Mouse (Mus musculus) liver, adult 2 months (tissue): ENCODE data around the gene Dscaml1. TPM values are rescaled to one million over a fixed set of nuclear protein-coding genes. Genes with fewer than 3 reads are reported as not detected.
A peak's percentile ranks its signal among the peaks of the same experiment; 100 is the strongest.

Experiments
- DNase-seq: peaks from one replicate; pipeline ENCODE4 v3.0.0-alpha.2; 2011; ENCODE audit warnings: low read depth, low spot score; ENCODE audit errors: extremely low read depth
- H3K27ac ChIP-seq: fragments of 200-500 bp; replicated peaks from 2 replicates; pipeline ENCODE4 v1.5.1; 2012; ENCODE audit warnings: low read depth, mild to moderate bottlenecking, control low read depth, inconsistent platforms, low read length; ENCODE audit not compliant: insufficient read depth
- H3K27me3 ChIP-seq: fragments of 200-500 bp; 2 replicates; pipeline ENCODE4 v1.6.1; 2012; ENCODE audit warnings: mild to moderate bottlenecking, moderate library complexity, low read length, inconsistent platforms; ENCODE audit not compliant: control insufficient read depth, insufficient read depth
- H3K36me3 ChIP-seq: fragments of 200-500 bp; 2 replicates; pipeline ENCODE4 v1.6.1; 2012; ENCODE audit warnings: low read length, inconsistent platforms; ENCODE audit not compliant: control insufficient read depth, insufficient read depth
- H3K4me1 ChIP-seq: fragments of 200-500 bp; 2 replicates; pipeline ENCODE4 v1.6.1; 2011; ENCODE audit warnings: low read length; ENCODE audit not compliant: control insufficient read depth, insufficient read depth
- H3K4me3 ChIP-seq: fragments of 200-500 bp; 2 replicates; pipeline ENCODE4 v1.5.1; 2011; ENCODE audit warnings: low read depth, mild to moderate bottlenecking, control low read depth, low read length, moderate library complexity; ENCODE audit not compliant: insufficient read depth
- H3K79me2 ChIP-seq: fragments of 200-500 bp; 2 replicates; pipeline ENCODE4 v1.6.1; 2012; ENCODE audit warnings: inconsistent platforms, mild to moderate bottlenecking, low read length, moderate library complexity; ENCODE audit not compliant: control insufficient read depth, insufficient read depth
- H3K9ac ChIP-seq: fragments of 200-500 bp; 2 replicates; pipeline ENCODE4 v1.6.1; 2012; ENCODE audit warnings: low read depth, mild to moderate bottlenecking, control low read depth, inconsistent platforms, low read length
- CTCF ChIP-seq: fragments of 200-500 bp; IDR thresholded peaks from 2 replicates; pipeline ENCODE4 v1.5.1; 2011; ENCODE audit warnings: low read depth, low read length, control low read depth
- POLR2A ChIP-seq: fragments of 200-500 bp; IDR thresholded peaks from 2 replicates; pipeline ENCODE4 v1.6.1; 2011; ENCODE audit warnings: low read length, control low read depth; ENCODE audit not compliant: insufficient read depth; ENCODE audit errors: extremely low read depth
- WGBS: fragments of 180-500 bp; shearing (Covaris S2); methylation state at CpG from one replicate; pipeline ENCODE4 v1.1.7; 2018; 5-methylcytosine and 5-hydroxymethylcytosine counted together
- polyA plus RNA-seq: library from polyadenylated mRNA; depleted of rRNA; stranded (reverse); fragments of >200 nt; gene quantifications from 2 replicates; pipeline ENCODE4 v1.2.3, GENCODE M21; 2012
- total RNA-seq: library from RNA; depleted of rRNA; stranded (reverse); fragments of >200 nt; gene quantifications from 2 replicates; pipeline ENCODE4 v1.2.3, GENCODE M21; 2014

Dscaml1 gene
- total and polyA plus RNA-seq, 2 experiments = 0.09 to 0.13 TPM

- H3K27ac ChIP-seq = no peak overlapping the region
- no peaks in the 10 kb centered on the region for H3K4me1 ChIP-seq
- H3K4me3 ChIP-seq = no peak overlapping the region
- H3K36me3 ChIP-seq = no peaks in the 10 kb centered on the region
- TF ChIP-seq CTCF (peak; percentile 54; the same call in 1 of the 2 replicates), POLR2A (no peak)
- WGBS = 62% methylated on average over 3 of the region's 3 CpGs
- DNase-seq = peak; percentile 19
- no peaks in the 10 kb centered on the region for H3K27me3 ChIP-seq
- no peak overlapping the region for H3K9ac ChIP-seq
- H3K79me2 ChIP-seq = no peaks in the 10 kb centered on the region
These were observed 163.4 kb downstream of the Dscaml1 start for GRCm38 (mm10) chr9:45589867-45590266.

GRCm38 (mm10) chr9:45591061-45591460 is 164.6 kb downstream of the Dscaml1 start:
- no peak overlapping the region for H3K4me3 ChIP-seq
- no peaks in the 10 kb centered on the region for H3K79me2 ChIP-seq
- WGBS = 90% methylated on average over 2 of the region's 2 CpGs
- H3K27me3 ChIP-seq = no peaks in the 10 kb centered on the region
- H3K36me3 ChIP-seq = no peaks in the 10 kb centered on the region
- H3K4me1 ChIP-seq = no peaks in the 10 kb centered on the region
- no peak overlapping the region for H3K9ac ChIP-seq
- DNase-seq = no peak
- H3K27ac ChIP-seq = no peak overlapping the region
- TF ChIP-seq POLR2A = no peak
- TF ChIP-seq CTCF = no peak

- Histone ChIP-seq H3K79me2 (no peaks in the 10 kb centered on the region), H3K27ac (no peak overlapping the region), H3K4me1 (no peaks in the 10 kb centered on the region), H3K27me3 (no peaks in the 10 kb centered on the region), H3K4me3 (no peak overlapping the region), H3K9ac (no peak overlapping the region), H3K36me3 (no peaks in the 10 kb centered on the region)
- TF ChIP-seq CTCF = no peak
- no peak for TF ChIP-seq POLR2A
- 74% methylated on average over 9 of the region's 9 CpGs for WGBS
- DNase-seq = no peak
These were observed 165.9 kb downstream of the Dscaml1 start for GRCm38 (mm10) chr9:45592374-45592773.

GRCm38 (mm10) chr9:45598117-45598516 is 171.7 kb downstream of the Dscaml1 start:
- Histone ChIP-seq H3K27ac (no peak overlapping the region), H3K79me2 (no peaks in the 10 kb centered on the region), H3K9ac (no peak overlapping the region), H3K36me3 (no peaks in the 10 kb centered on the region), H3K27me3 (no peaks in the 10 kb centered on the region), H3K4me3 (no peak overlapping the region), H3K4me1 (no peaks in the 10 kb centered on the region)
- WGBS = 73% methylated on average over 5 of the region's 5 CpGs
- no peak for TF ChIP-seq CTCF
- TF ChIP-seq POLR2A = no peak
- DNase-seq = no peak

- no peaks in the 10 kb centered on the region for H3K4me1 ChIP-seq
- no peak overlapping the region for H3K4me3 ChIP-seq
- no peaks in the 10 kb centered on the region for H3K27me3 ChIP-seq
- TF ChIP-seq CTCF (no peak), POLR2A (no peak)
- WGBS = 56% methylated on average over 4 of the region's 4 CpGs
- no peak overlapping the region for H3K9ac ChIP-seq
- no peak overlapping the region for H3K27ac ChIP-seq
- no peaks in the 10 kb centered on the region for H3K36me3 ChIP-seq
- no peaks in the 10 kb centered on the region for H3K79me2 ChIP-seq
- no peak for DNase-seq
These were observed 172.9 kb downstream of the Dscaml1 start for GRCm38 (mm10) chr9:45599377-45599776.

GRCm38 (mm10) chr9:45607337-45607736 is 180.9 kb downstream of the Dscaml1 start:
- TF ChIP-seq POLR2A = no peak
- no peak for TF ChIP-seq CTCF
- no peak for DNase-seq
- H3K4me1 ChIP-seq = no peaks in the 10 kb centered on the region
- no peak overlapping the region for H3K4me3 ChIP-seq
- no peaks in the 10 kb centered on the region for H3K27me3 ChIP-seq
- H3K27ac ChIP-seq = no peak overlapping the region
- H3K36me3 ChIP-seq = no peaks in the 10 kb centered on the region
- no peaks in the 10 kb centered on the region for H3K79me2 ChIP-seq
- H3K9ac ChIP-seq = no peak overlapping the region
